Mouse (Mus musculus) ES-Bruce4 (cell line): ENCODE measurements at regions not wholly inside any gene's neighbourhood (a gene's known extent, or its start where the extent isn't known, plus 50 kb on each side); places are given as distances from the start of the nearest gene placed in this dataset.
A peak's percentile ranks its signal among the peaks of the same experiment; 100 is the strongest.

Experiments used
- H3K27ac ChIP-seq: 2 replicates; pipeline ENCODE4 v1.5.1; 2012; ENCODE audit warnings: low read length, inconsistent platforms; ENCODE audit not compliant: insufficient read depth
- H3K27me3 ChIP-seq: 2 replicates; pipeline ENCODE4 v1.6.1; 2012; ENCODE audit warnings: mild to moderate bottlenecking, low read length, inconsistent platforms; ENCODE audit not compliant: control insufficient read depth, poor library complexity, insufficient read depth, severe bottlenecking
- H3K36me3 ChIP-seq: 2 replicates; pipeline ENCODE4 v1.6.1; 2012; ENCODE audit warnings: inconsistent platforms, mild to moderate bottlenecking, low read length, moderate library complexity; ENCODE audit not compliant: control insufficient read depth, poor library complexity, insufficient read depth, severe bottlenecking
- H3K4me1 ChIP-seq: one replicate; pipeline ENCODE4 v1.8.1; 2011; ENCODE audit warnings: low read length; ENCODE audit not compliant: control insufficient read depth, insufficient read depth
- H3K4me3 ChIP-seq: 2 replicates; pipeline ENCODE4 v1.5.1; 2011; ENCODE audit warnings: low read depth, mild to moderate bottlenecking, low read length
- H3K9ac ChIP-seq: 2 replicates; pipeline ENCODE4 v1.6.1; 2012; ENCODE audit warnings: low read depth, mild to moderate bottlenecking, inconsistent platforms; ENCODE audit not compliant: poor library complexity, severe bottlenecking
- H3K9me3 ChIP-seq: replicated peaks from 2 replicates; pipeline ENCODE4 v1.6.1; 2012; ENCODE audit warnings: mild to moderate bottlenecking, low read length, inconsistent platforms; ENCODE audit not compliant: control insufficient read depth, poor library complexity, insufficient read depth, severe bottlenecking
- CTCF ChIP-seq: IDR thresholded peaks from one replicate; pipeline ENCODE4 v1.8.1; 2011; ENCODE audit warnings: low read depth, low read length
- EP300 ChIP-seq: IDR thresholded peaks from 2 replicates; pipeline ENCODE4 v1.6.1; 2011; ENCODE audit warnings: low read depth, low read length; ENCODE audit not compliant: insufficient read depth
- POLR2A ChIP-seq: IDR thresholded peaks from one replicate; pipeline ENCODE4 v1.8.1; 2011; ENCODE audit warnings: low read length; ENCODE audit not compliant: insufficient read depth

DNA sequence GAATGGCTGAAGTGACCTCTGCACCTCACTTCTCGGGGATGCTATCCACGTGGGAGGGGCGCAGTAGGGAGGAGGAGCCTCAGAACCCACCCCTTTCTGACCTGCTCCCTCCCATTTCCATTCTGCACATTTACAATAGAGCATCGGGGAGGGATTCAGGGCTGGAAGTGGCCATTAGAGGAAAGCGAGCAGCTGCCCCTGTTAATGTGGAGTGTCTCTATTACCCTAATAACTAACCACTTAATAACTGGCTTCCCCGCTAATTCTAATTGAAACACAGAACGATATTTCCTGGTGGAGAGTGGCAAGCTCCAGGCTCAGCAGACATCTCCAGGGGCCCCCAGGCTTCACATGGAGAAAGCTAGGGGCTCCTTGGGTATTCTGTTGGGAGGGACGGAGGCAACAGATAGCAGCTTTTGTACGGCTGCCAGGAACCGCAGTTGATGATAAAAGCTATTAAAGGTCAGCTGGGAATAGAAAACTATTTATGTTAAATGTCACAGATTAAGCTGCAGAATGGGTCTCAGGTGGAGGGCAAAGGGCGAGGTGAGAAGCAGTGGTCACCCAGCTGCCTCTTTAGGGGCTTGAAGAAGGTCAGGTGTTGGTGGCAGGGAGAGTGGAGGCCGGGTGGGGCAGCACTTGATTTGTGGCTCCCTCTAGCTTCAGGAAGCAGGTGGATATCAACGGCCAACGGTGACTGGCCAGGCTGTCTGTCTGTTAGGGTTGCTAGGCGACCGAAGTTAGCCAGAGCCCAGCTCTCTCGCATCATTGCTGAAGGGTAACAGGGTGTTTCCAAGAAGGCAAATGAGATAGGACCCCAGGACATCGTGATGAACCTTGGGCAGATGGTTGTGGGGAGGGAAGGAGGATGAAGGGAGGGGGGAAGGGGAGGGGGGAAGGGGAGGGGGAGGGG lies 118.4 kb upstream of the Sdk2 start:
- peaks cover 2% of the 10 kb centered on the region for H3K4me1 ChIP-seq
- H3K9me3 ChIP-seq = no peaks in the 10 kb centered on the region
- no peak overlapping the region for H3K4me3 ChIP-seq
- peak; percentile 6 for TF ChIP-seq CTCF
- TF ChIP-seq EP300 = no peak
- no peak overlapping the region for H3K9ac ChIP-seq
- H3K27ac ChIP-seq = no peak overlapping the region
- no peaks in the 10 kb centered on the region for H3K36me3 ChIP-seq
- H3K27me3 ChIP-seq = no peaks in the 10 kb centered on the region

- Histone ChIP-seq H3K27ac (no peak overlapping the region), H3K36me3 (no peaks in the 10 kb centered on the region), H3K9ac (no peak overlapping the region), H3K4me1 (peaks cover 2% of the 10 kb centered on the region), H3K27me3 (no peaks in the 10 kb centered on the region), H3K4me3 (no peak overlapping the region), H3K9me3 (no peaks in the 10 kb centered on the region)
- no peak for TF ChIP-seq EP300
- TF ChIP-seq POLR2A = no peak
- TF ChIP-seq CTCF = no peak
Measured at GRCm38 (mm10) chr11:114184431-114184830, 117.6 kb upstream of the Sdk2 start.

- H3K9ac ChIP-seq = no peak overlapping the region
- no peak overlapping the region for H3K4me3 ChIP-seq
- H3K36me3 ChIP-seq = no peaks in the 10 kb centered on the region
- peaks cover 2% of the 10 kb centered on the region for H3K4me1 ChIP-seq
- no peaks in the 10 kb centered on the region for H3K9me3 ChIP-seq
- TF ChIP-seq CTCF = no peak
- no peak for TF ChIP-seq POLR2A
- TF ChIP-seq EP300 = no peak
- no peaks in the 10 kb centered on the region for H3K27me3 ChIP-seq
- no peak overlapping the region for H3K27ac ChIP-seq
Measured at GRCm38 (mm10) chr11:114183231-114183630, 116.4 kb upstream of the Sdk2 start.

GRCm38 (mm10) chr11:114178746-114179472 lies 112.1 kb upstream of the Sdk2 start:
- Histone ChIP-seq H3K9ac (no peak overlapping the region), H3K27me3 (no peaks in the 10 kb centered on the region), H3K4me1 (no peaks in the 10 kb centered on the region), H3K4me3 (no peak overlapping the region), H3K9me3 (no peaks in the 10 kb centered on the region), H3K27ac (no peak overlapping the region), H3K36me3 (no peaks in the 10 kb centered on the region)
- TF ChIP-seq CTCF = no peak
- TF ChIP-seq POLR2A = no peak

DNA sequence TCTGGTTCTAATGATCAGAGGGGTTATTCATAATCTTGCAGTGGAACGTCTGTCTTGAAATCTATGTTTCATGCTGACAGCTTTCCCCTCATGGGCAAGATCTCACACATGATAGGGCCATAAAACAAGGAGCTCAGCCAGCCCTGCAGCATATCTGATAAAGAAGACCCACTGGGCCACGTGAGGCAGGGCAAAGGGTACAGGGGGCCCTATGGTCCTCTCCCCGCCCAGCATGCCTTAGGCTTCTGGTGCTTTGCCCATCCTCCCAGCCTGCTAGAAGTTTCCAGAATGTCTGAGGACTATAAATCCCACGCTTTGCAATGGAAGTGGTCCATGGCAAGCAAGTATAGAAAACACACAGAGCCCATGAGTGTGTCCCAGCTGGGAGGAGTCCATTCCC lies 110.9 kb upstream of the Sdk2 start:
- Histone ChIP-seq H3K27me3 (no peaks in the 10 kb centered on the region), H3K27ac (no peak overlapping the region), H3K4me3 (no peak overlapping the region), H3K9me3 (no peaks in the 10 kb centered on the region), H3K9ac (no peak overlapping the region), H3K36me3 (no peaks in the 10 kb centered on the region), H3K4me1 (no peaks in the 10 kb centered on the region)
- TF ChIP-seq CTCF (no peak), POLR2A (no peak), EP300 (no peak)

DNA sequence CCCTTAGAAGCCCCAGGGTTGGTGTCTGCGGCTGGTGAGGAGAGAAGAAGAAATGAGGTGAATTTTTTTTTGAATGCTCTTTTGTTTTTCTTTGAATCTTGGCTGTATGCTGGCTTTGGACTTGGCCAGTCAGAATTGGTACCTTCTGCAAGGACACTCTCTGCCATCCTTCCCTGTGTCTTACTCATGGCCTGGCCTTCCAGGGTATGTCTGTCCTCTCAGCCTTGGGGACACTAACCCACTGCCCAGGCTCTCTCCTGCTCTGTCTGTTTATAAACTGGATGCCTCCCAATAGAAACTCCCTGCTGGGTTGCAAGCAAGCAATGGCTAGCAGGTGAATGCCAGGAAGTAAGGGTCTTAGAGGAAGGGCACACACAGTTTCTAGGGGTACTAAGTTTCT lies 110.4 kb upstream of the Sdk2 start:
- Histone ChIP-seq H3K4me3 (no peak overlapping the region), H3K9ac (no peak overlapping the region), H3K27ac (no peak overlapping the region), H3K9me3 (no peaks in the 10 kb centered on the region), H3K27me3 (no peaks in the 10 kb centered on the region), H3K36me3 (no peaks in the 10 kb centered on the region), H3K4me1 (no peaks in the 10 kb centered on the region)
- TF ChIP-seq POLR2A (no peak), EP300 (no peak), CTCF (no peak)
